Mouse (Mus musculus): ENCODE measurements around the gene Glrp1. TPM values are rescaled to one million over a fixed set of nuclear protein-coding genes. Genes with fewer than 3 reads are reported as not detected.

Glrp1 gene
- polyA plus RNA-seq (2012): not detected in 2 replicates

DNA sequence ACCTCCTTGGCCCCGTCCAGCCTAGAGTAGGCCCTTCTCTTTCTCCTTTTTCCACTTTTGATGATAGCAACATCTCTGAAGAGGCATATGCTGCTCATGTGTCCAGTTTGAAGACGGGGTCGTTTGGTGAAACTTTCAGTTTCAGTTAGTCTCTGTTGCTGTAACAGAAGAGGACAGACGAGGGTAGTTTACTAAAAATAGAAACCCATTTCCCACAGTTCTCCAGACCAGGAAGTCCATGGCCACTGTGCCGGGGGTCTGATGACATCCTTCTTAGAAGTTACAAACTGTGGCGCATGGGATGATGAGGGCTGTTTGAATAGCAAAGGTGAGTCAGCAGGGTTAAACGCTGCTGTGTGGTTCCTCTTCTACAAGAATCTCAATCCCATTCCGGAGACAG is at the start of gene Glrp1:
Gene Glrp1 (minus strand): TSS at position 278 of the 400 bp plus-strand sequence.
- TF ChIP-seq GATA1 (IDR thresholded peaks at IDR 0.05; ENCODE audit: low read length): no peak

DNA sequence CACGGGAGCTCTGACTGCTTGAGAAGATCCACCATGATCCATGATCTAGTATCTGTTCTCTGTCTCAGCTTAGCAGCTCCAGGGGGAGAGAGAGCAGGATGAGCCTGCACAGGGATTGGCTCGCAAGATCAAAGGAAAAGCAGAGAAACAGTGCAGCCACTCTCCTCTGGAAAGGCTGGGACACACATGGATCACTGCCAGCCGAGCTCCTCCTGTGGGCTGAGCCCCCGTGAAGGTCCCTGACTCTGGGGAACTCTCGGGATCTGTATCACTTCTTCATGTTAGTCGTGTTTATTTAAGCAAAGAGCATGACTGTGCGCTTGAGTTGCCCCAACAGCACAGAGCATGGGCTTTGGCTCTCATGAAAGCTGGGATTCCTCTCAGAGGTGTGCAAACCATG is 49.4 kb upstream of the Glrp1 start:
- no peak for TF ChIP-seq GATA1 (IDR thresholded peaks at IDR 0.05; ENCODE audit: low read length)

- TF ChIP-seq GATA1 (IDR thresholded peaks at IDR 0.05; ENCODE audit: low read length): no peak
These were observed 48.9 kb upstream of the Glrp1 start for GRCm38 (mm10) chr1:88558793-88559192.

GRCm38 (mm10) chr1:88556401-88556800 is 46.5 kb upstream of the Glrp1 start:
- no peak for TF ChIP-seq GATA1 (IDR thresholded peaks at IDR 0.05; ENCODE audit: low read length)

DNA sequence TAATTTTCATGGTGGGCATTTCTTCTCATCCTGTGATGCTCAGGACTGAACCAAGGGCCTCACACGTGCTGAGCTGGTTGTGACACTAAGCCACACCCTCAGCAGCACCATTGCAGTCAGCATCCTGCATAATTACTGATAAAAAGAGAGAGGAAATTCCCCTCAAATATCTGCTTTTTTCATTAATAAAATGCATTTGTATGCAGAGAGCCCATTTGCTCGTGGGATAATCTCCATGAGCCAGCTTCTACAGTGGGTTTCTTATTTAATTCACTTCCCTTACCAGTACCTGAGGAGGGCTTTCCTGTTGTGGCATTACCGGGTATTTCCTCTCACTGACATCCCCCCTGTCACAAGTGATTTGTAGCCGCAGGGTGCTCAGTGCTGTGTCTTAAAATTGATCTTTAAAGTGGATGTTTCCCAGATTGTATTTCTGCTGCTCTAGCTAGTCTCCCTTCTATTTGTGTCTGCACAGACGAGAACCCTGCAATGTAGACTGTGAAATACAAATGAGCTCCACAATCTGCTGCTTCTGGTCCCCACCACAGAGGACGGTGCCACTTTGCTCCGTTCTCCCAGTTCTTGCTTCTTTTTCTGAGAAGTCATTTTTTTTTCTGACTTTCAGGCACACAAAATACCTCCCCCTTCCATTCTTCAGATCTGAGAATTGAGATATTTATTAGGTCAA is 43.8 kb upstream of the Glrp1 start:
- TF ChIP-seq GATA1 (IDR thresholded peaks at IDR 0.05; ENCODE audit: low read length): no peak

DNA sequence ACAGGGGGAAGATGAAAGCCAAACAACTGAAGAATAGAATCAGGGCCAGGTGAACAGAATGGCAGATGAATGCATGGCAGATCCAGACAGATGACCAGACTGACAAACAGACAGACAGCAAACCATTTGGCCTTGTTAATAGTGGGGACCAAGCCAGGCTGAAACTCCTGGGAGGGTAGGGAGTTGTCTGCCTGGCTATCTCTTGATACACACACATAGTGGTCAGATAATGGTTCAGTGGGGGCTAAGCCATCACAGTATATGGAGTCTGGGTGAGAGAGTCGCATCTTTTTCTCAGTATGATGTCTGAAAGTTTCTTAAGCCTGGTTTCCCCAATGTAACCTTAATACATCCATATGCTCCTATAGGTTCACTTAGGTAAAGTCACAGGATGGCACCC is 39.4 kb upstream of the Glrp1 start:
- TF ChIP-seq GATA1 (IDR thresholded peaks at IDR 0.05; ENCODE audit: low read length): no peak

DNA sequence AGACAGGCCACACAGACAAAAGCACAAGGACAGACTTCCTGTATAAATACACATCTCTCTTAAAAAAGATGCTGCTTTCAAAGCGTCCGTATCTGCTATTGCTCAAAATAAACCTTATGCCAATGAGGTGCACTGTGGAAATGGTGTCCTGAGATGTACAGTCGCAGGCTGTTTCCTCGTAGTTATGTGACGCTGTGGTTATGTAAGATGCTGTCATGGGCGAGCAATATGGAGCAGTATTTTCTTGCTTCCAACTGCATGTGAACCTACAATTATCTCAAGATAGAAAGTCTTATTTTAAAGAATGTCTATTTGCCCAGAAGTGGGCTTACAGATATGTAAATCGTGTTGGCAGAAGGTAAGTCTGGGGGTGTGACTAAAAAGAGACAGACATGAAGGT is 37.3 kb upstream of the Glrp1 start:
- no peak for TF ChIP-seq GATA1 (IDR thresholded peaks at IDR 0.05; ENCODE audit: low read length)

- TF ChIP-seq GATA1 (IDR thresholded peaks at IDR 0.05; ENCODE audit: low read length): no peak
These were observed 33.7 kb upstream of the Glrp1 start for GRCm38 (mm10) chr1:88543608-88544007.

DNA sequence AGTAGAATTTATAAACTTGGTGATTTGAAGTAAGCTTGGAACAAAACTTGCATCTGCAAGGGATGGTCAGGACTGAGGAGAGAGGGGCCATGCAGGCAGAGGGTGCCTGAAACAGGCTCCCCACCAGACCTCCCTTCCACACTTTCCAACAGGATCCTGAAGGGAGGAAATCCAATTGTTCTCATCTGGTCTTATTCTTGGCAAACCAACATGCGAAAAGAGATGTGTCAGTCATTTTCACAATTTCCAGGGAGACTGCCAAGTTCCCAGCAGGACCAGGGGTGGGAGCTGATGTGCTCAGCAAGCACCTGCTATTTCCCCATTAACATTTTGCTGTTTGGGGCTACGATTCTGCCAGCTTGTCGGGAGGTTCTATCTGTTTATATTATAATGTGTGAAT is 30.0 kb upstream of the Glrp1 start:
- TF ChIP-seq GATA1 (IDR thresholded peaks at IDR 0.05; ENCODE audit: low read length): no peak

- TF ChIP-seq GATA1 (IDR thresholded peaks at IDR 0.05; ENCODE audit: low read length): no peak
These were observed 29.4 kb upstream of the Glrp1 start for GRCm38 (mm10) chr1:88539256-88539655.

GRCm38 (mm10) chr1:88536308-88536707 is 26.4 kb upstream of the Glrp1 start:
- no peak for TF ChIP-seq GATA1 (IDR thresholded peaks at IDR 0.05; ENCODE audit: low read length)

GRCm38 (mm10) chr1:88534091-88534490 is 24.2 kb upstream of the Glrp1 start:
- TF ChIP-seq GATA1 (IDR thresholded peaks at IDR 0.05; ENCODE audit: low read length): no peak

GRCm38 (mm10) chr1:88526161-88526560 is 16.3 kb upstream of the Glrp1 start:
- TF ChIP-seq GATA1 (IDR thresholded peaks at IDR 0.05; ENCODE audit: low read length): no peak

DNA sequence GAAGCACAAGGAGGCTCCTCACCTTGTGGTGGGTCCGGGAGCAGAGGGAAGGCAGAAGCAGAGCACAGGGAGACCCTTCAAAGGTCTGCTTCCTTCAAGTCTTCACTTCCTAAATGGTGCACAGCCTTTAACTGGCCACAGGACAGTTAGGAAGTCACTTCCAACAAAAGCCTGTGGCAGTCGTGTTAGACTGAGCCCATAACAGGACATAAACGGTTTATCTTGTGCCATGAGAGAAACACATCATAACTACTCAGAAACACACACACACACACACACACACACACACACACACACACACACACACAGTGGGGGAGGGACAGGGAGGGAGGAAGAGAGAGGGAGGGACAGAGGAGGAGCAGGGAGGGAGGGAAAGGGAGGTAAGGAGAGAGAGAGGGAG is 15.8 kb upstream of the Glrp1 start:
- TF ChIP-seq GATA1 (IDR thresholded peaks at IDR 0.05; ENCODE audit: low read length): no peak

GRCm38 (mm10) chr1:88521170-88521747 is 11.4 kb upstream of the Glrp1 start:
- no peak for TF ChIP-seq GATA1 (IDR thresholded peaks at IDR 0.05; ENCODE audit: low read length)

GRCm38 (mm10) chr1:88513613-88514012 is 3.7 kb upstream of the Glrp1 start:
- no peak for TF ChIP-seq GATA1 (IDR thresholded peaks at IDR 0.05; ENCODE audit: low read length)

DNA sequence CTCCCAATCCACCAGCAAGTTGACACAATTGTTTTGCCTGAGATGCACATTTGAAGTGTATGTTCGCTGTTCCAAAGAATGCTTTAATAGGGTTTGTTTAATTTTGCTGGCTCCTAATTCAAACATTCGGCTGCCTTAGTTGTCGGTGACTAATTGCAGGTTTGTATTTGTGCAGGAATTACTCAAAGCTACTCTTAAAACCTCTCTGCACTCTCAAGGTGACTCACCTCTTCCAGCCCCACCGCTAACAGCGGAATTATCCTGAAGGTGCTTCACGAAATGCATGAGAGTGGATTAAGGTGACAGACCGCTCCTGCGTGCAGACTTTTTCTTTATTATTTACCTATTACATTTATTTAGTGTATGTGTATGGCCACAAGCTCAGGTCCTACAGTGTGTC is 2.0 kb downstream of the Glrp1 start:
- TF ChIP-seq GATA1 (IDR thresholded peaks at IDR 0.05; ENCODE audit: low read length): no peak

Data from G1E-ER4 (cell line).